Comparison of ENCODE assay signal across 22 mouse cellular contexts in genomic region chr3:28405391-28405790, GRCm38 (mm10).
A peak's percentile ranks its signal among the peaks of the same experiment; 100 is the strongest.
DNase-seq lines count a peak whose midpoint lies in the region; ATAC-seq and TF ChIP-seq lines count a peak whose summit lies in the region.
"Had no signal": no experiment of that assay in that cellular context is flagged by ENCODE, and none has a peak within 500 bp of the region (broad histone marks: within the 10 kb centered on the region; RNA-seq: fewer than 3 reads in every experiment).

No protein-coding gene starts in this region.

- no peak overlapping the region for H3K4me2 ChIP-seq in hindbrain, embryonic 13.5 days
- no peak overlapping the region for H3K4me2 ChIP-seq in hindbrain, embryonic 11.5 days (replicated peaks; ENCODE audit: low read depth, low read length)
- H3K4me2 ChIP-seq: limb, embryonic 12.5 days; liver, embryonic 15.5 days; midbrain, embryonic 13.5 days; neural tube, embryonic 12.5 days had no signal

- no peaks in the 10 kb centered on the region for H3K36me3 ChIP-seq in hindbrain, embryonic 13.5 days
- no peaks in the 10 kb centered on the region for H3K36me3 ChIP-seq in hindbrain, embryonic 11.5 days (ENCODE audit: control insufficient read depth, insufficient read depth, low read length)
- H3K36me3 ChIP-seq: limb, embryonic 12.5 days; liver, embryonic 15.5 days; midbrain, embryonic 13.5 days; neural tube, embryonic 12.5 days had no signal

- no peak for ATAC-seq in hindbrain, embryonic 13.5 days (ENCODE audit: low FRiP score)
- no peak for ATAC-seq in hindbrain, embryonic 11.5 days (ENCODE audit: low FRiP score)
- ATAC-seq: intestine, postnatal 0 days; midbrain, embryonic 13.5 days had no signal

- peaks cover 49% of the 10 kb centered on the region for H3K4me1 ChIP-seq in hindbrain, embryonic 13.5 days (replicated peaks)
- 0 out of 2 replicates have a peak, but pooled peaks cover 2% of the 10 kb centered on the region for H3K4me1 ChIP-seq in hindbrain, embryonic 11.5 days (replicated peaks; ENCODE audit: control insufficient read depth, insufficient read depth, low read length)
- H3K4me1 ChIP-seq in cortical plate, adult 2 months (ENCODE audit: control insufficient read depth, insufficient read depth, low read length) = peaks cover 19% of the 10 kb centered on the region
- H3K4me1 ChIP-seq: limb, embryonic 12.5 days; neural tube, embryonic 12.5 days had no signal

- TF ChIP-seq POLR2A in cortical plate, adult 2 months (IDR thresholded peaks at IDR 0.05; ENCODE audit: extremely low read depth, insufficient read depth, low read length) = no peak

- no peak overlapping the region for H3K9ac ChIP-seq in hindbrain, embryonic 13.5 days
- H3K9ac ChIP-seq in hindbrain, embryonic 11.5 days (ENCODE audit: low read depth, low read length) = no peak overlapping the region
- H3K9ac ChIP-seq: limb, embryonic 12.5 days; liver, embryonic 15.5 days; midbrain, embryonic 13.5 days; neural tube, embryonic 12.5 days had no signal

- WGBS in hindbrain, embryonic 13.5 days = 68% methylated on average over 2 of the region's 2 CpGs
- 88% methylated on average over 2 of the region's 2 CpGs for WGBS in hindbrain, embryonic 11.5 days

- no peak overlapping the region for H3K4me3 ChIP-seq in hindbrain, embryonic 13.5 days
- H3K4me3 ChIP-seq in hindbrain, embryonic 11.5 days (ENCODE audit: low read depth, low read length) = no peak overlapping the region
- no peak overlapping the region for H3K4me3 ChIP-seq in cortical plate, adult 2 months (ENCODE audit: insufficient read depth, low read length)
- H3K4me3 ChIP-seq: erythroblast, embryonic 14.5 days; limb, embryonic 12.5 days; liver, embryonic 15.5 days; midbrain, embryonic 13.5 days; neural tube, embryonic 12.5 days had no signal

- no peaks in the 10 kb centered on the region for H3K27me3 ChIP-seq in hindbrain, embryonic 13.5 days
- H3K27me3 ChIP-seq in hindbrain, embryonic 11.5 days (ENCODE audit: control insufficient read depth, insufficient read depth, low read length) = no peaks in the 10 kb centered on the region
- H3K27me3 ChIP-seq: liver, embryonic 15.5 days; midbrain, embryonic 13.5 days; neural tube, embryonic 12.5 days had no signal

- DNase-seq in hindbrain, embryonic 11.5 days (ENCODE audit: low spot score) = no peak
- peak; percentile 52 for DNase-seq in thymus, postnatal 0 days (ENCODE audit: low spot score)
- no peak for DNase-seq in thymus, postnatal 25 days
- no peak for DNase-seq in kidney, postnatal 14 days
- DNase-seq in ovary, postnatal 10 days (ENCODE audit: low spot score) = no peak
- DNase-seq: B cell, adult 2 months; cerebellum, adult 8-10 months; embryo, embryonic 11 days; heart, adult 18-20 months; kidney, postnatal 25 days; layer of hippocampus, postnatal 36 days; lung, postnatal 4 days; right cerebral cortex, postnatal 14 days; thymus, postnatal 36 days had no signal

- H3K9me3 ChIP-seq in hindbrain, embryonic 13.5 days = no peaks in the 10 kb centered on the region
- no peaks in the 10 kb centered on the region for H3K9me3 ChIP-seq in hindbrain, embryonic 11.5 days (ENCODE audit: control insufficient read depth, low read length)
- H3K9me3 ChIP-seq: limb, embryonic 12.5 days; liver, embryonic 15.5 days; midbrain, embryonic 13.5 days; neural tube, embryonic 12.5 days had no signal

- no peak for TF ChIP-seq CTCF in cortical plate, adult 2 months (IDR thresholded peaks at IDR 0.05; ENCODE audit: extremely low read depth, insufficient read depth, low read length)

- 0 out of 2 replicates have a peak overlapping the region, but pooled peaks have one; percentile 13 for H3K27ac ChIP-seq in hindbrain, embryonic 13.5 days
- H3K27ac ChIP-seq in hindbrain, embryonic 11.5 days (ENCODE audit: low read depth, low read length) = no peak overlapping the region
- peak overlapping the region; percentile 87 for H3K27ac ChIP-seq in cortical plate, adult 2 months (ENCODE audit: insufficient read depth, low read length)
- H3K27ac ChIP-seq: limb, embryonic 12.5 days; liver, embryonic 15.5 days; midbrain, embryonic 13.5 days; neural tube, embryonic 12.5 days had no signal
